8 mouse cellular contexts compared by ENCODE assay signal in genomic region chr3:89337721-89338578, GRCm38 (mm10). TPM values are rescaled to one million over a fixed set of nuclear protein-coding genes. Genes with fewer than 3 reads are reported as not detected.
DNase-seq lines count a peak whose midpoint lies in the region; ATAC-seq and TF ChIP-seq lines count a peak whose summit lies in the region.

Gene Efna4 (minus strand): TSS chr3:89338028.

- no peak for DNase-seq in frontal cortex, adult 2 months (ENCODE audit: extremely low spot score in 1 of 2, low spot score in 1 of 2)
- DNase-seq in Patski (ENCODE audit: low read depth, low spot score) = no peak
- DNase-seq in liver, embryonic 14.5 days (ENCODE audit: low read depth in 3 of 3, low spot score in 3 of 3) = no peak
- no peak for DNase-seq in right cerebral cortex, adult 2 months (ENCODE audit: low spot score in 2 of 2)

- ATAC-seq in frontal cortex, adult (ENCODE audit: low TSS enrichment) = 0 out of 2 replicates have a peak, but pooled peaks have one; percentile 14
- ATAC-seq in Patski = peak; percentile 55
- peak; percentile 77 for ATAC-seq in forebrain, embryonic 12.5 days (ENCODE audit: low FRiP score)
- ATAC-seq in inflammation-experienced regulatory T-cells, adult 6 months = peak; percentile 62
- ATAC-seq in liver, embryonic 14.5 days (ENCODE audit: insufficient read depth) = peak; percentile 68
- ATAC-seq in neural tube, embryonic 15.5 days (ENCODE audit: low FRiP score) = peak; percentile 71

- peak within 1 kb of the TSS; percentile 92 for H3K27ac ChIP-seq in forebrain, embryonic 12.5 days
- H3K27ac ChIP-seq in liver, embryonic 14.5 days = no peak within 1 kb of the TSS
- peak within 1 kb of the TSS; percentile 58; the same call in 1 of the 2 replicates for H3K27ac ChIP-seq in neural tube, embryonic 15.5 days (replicated peaks)

- H3K27me3 ChIP-seq in Patski = no peaks in the 10 kb centered on the region
- no peaks in the 10 kb centered on the region for H3K27me3 ChIP-seq in forebrain, embryonic 12.5 days
- peaks cover 6% of the 10 kb centered on the region for H3K27me3 ChIP-seq in liver, embryonic 14.5 days (ENCODE audit: control insufficient read depth, insufficient read depth, low read length)
- no peaks in the 10 kb centered on the region for H3K27me3 ChIP-seq in neural tube, embryonic 15.5 days (replicated peaks)

- H3K4me2 ChIP-seq in forebrain, embryonic 12.5 days = peak within 1 kb of the TSS; percentile 70
- peak within 1 kb of the TSS; percentile 70 for H3K4me2 ChIP-seq in liver, embryonic 14.5 days (ENCODE audit: low read depth)
- H3K4me2 ChIP-seq in neural tube, embryonic 15.5 days = peak within 1 kb of the TSS; percentile 90

- CTCF ChIA-PET in Patski (lab: Charles Lee) = interaction anchor here (1.2 to 3.1 kb wide), 6 partner anchors 16 to 39 kb away, joined by 3 to 22 read pairs (median 12); partner anchors contain the start of gene Efna3

- POLR2A ChIA-PET in Patski (lab: Charles Lee) = interaction anchor here (0.7 to 4.8 kb wide), 7 partner anchors 9 to 154 kb away, joined by 3 to 33 read pairs (median 3); partner anchors contain the start of genes Adam15, Efna3, Krtcap2 and Trim46

- H3K9ac ChIP-seq in forebrain, embryonic 12.5 days = peak within 1 kb of the TSS; percentile 90
- peak within 1 kb of the TSS; percentile 31; the same call in 1 of the 2 replicates for H3K9ac ChIP-seq in liver, embryonic 14.5 days (replicated peaks)
- H3K9ac ChIP-seq in neural tube, embryonic 15.5 days (replicated peaks) = peak within 1 kb of the TSS; percentile 71

- TF ChIP-seq EP300 in liver, embryonic 14.5 days (IDR thresholded peaks at IDR 0.05; ENCODE audit: low read depth) = no peak

- under 1% methylated on average over 44 of the region's 44 CpGs for WGBS in forebrain, embryonic 12.5 days
- 2% methylated on average over 44 of the region's 44 CpGs for WGBS in liver, embryonic 14.5 days (ENCODE audit: insufficient replicate concordance)
- under 1% methylated on average over 41 of the region's 44 CpGs for WGBS in neural tube, embryonic 15.5 days

- in situ Hi-C loops in Patski (cut with MboI; ENCODE audit: low pct_unique_long_range_greater_than_20kb) = loop anchor here (5.0 kb wide), 1 partner anchor 144 kb away; no protein-coding TSS in a partner anchor

- peaks cover 23% of the 10 kb centered on the region for H3K36me3 ChIP-seq in forebrain, embryonic 12.5 days (replicated peaks)
- H3K36me3 ChIP-seq in liver, embryonic 14.5 days (replicated peaks; ENCODE audit: control insufficient read depth, insufficient read depth, low read depth) = no peaks in the 10 kb centered on the region
- peaks cover 4% of the 10 kb centered on the region; the same call in 1 of the 2 replicates for H3K36me3 ChIP-seq in neural tube, embryonic 15.5 days

- TF ChIP-seq CTCF in Patski (IDR thresholded peaks at IDR 0.05) = no peak
- no peak for TF ChIP-seq CTCF in liver, embryonic 14.5 days (IDR thresholded peaks at IDR 0.05; ENCODE audit: low read depth)

- H3K4me3 ChIP-seq in forebrain, embryonic 12.5 days (replicated peaks) = peak within 1 kb of the TSS; percentile 84
- H3K4me3 ChIP-seq in liver, embryonic 14.5 days (ENCODE audit: insufficient read depth in 1 of 2, low read depth in 2 of 2, low read length in 2 of 2) = peak within 1 kb of the TSS; percentile 55
- peak within 1 kb of the TSS; percentile 77 for H3K4me3 ChIP-seq in neural tube, embryonic 15.5 days (replicated peaks)

- no peaks in the 10 kb centered on the region for H3K9me3 ChIP-seq in forebrain, embryonic 12.5 days
- H3K9me3 ChIP-seq in liver, embryonic 14.5 days (ENCODE audit: control insufficient read depth, low read length) = no peaks in the 10 kb centered on the region
- H3K9me3 ChIP-seq in neural tube, embryonic 15.5 days (replicated peaks) = no peaks in the 10 kb centered on the region

- peaks cover 50% of the 10 kb centered on the region for H3K4me1 ChIP-seq in forebrain, embryonic 12.5 days
- H3K4me1 ChIP-seq in liver, embryonic 14.5 days (replicated peaks; ENCODE audit: control insufficient read depth in 2 of 2, insufficient read depth in 2 of 2, low read length in 1 of 2) = no peaks in the 10 kb centered on the region; a peak in 1 of 4 replicates
- peaks cover 59% of the 10 kb centered on the region for H3K4me1 ChIP-seq in neural tube, embryonic 15.5 days

RNA-seq across cellular contexts. Expression of gene Efna4, which starts in this region (rescaled TPM):
- polyA plus RNA-seq in frontal cortex, adult 2 months (2012; rRNA removed) = 0.76 and 1.2 TPM in 2 replicates
- 48.7 TPM for polyA plus RNA-seq in Patski (2021)
- 17.1 and 20.0 TPM in 2 replicates for polyA plus RNA-seq in forebrain, embryonic 12.5 days (2016; fragmentation: Nextera tagmentation; extraction: Ambion mirVana)
- polyA plus RNA-seq in inflammation-experienced regulatory T-cells, adult 6 months (2017; shearing (Covaris generic)) = under 1 TPM in 2 of 3 experiments, not detected in 1; 0.49 to 0.59 TPM
- 0.81 and 0.92 TPM in 2 replicates for polyA plus RNA-seq in liver, embryonic 14.5 days (2012; rRNA removed)
- polyA plus RNA-seq in liver, embryonic 14.5 days (2014; fragmentation: Nextera tagmentation; extraction: Ambion mirVana) = 0.62 and 0.78 TPM in 2 replicates
- polyA plus RNA-seq in neural tube, embryonic 15.5 days (2015; fragmentation: Nextera tagmentation; extraction: Ambion mirVana) = 3.0 and 5.9 TPM in 2 replicates

Comparison
In these comparisons a context has a peak if more than half of its experiments do, and no peak if none do; other contexts are left out.
1. Peak in ATAC-seq in inflammation-experienced regulatory T-cells, adult 6 months; RNA of the gene not detected or under 1 TPM.
2. Peak in ATAC-seq, H3K4me3 ChIP-seq, H3K9ac ChIP-seq and H3K4me2 ChIP-seq in liver, embryonic 14.5 days; RNA of the gene not detected or under 1 TPM.
3. ATAC-seq: peak in every context shown above with its lines; median percentile 77 in forebrain, embryonic 12.5 days; 71 in neural tube, embryonic 15.5 days; 68 in liver, embryonic 14.5 days; 62 in inflammation-experienced regulatory T-cells, adult 6 months; 55 in Patski; 14 in frontal cortex, adult.
4. H3K9ac ChIP-seq: peak in every context shown above with its lines; median percentile 90 in forebrain, embryonic 12.5 days; 71 in neural tube, embryonic 15.5 days; 31 in liver, embryonic 14.5 days.